Mouse (Mus musculus): Measurements from ENCODE around the gene Zfp867. TPM values are rescaled to one million over a fixed set of nuclear protein-coding genes. Genes with fewer than 3 reads are reported as not detected.

Zfp867 gene
- polyA plus RNA-seq, 1 experiment, result 0.25 TPM

GRCm38 (mm10) chr11:59450230-59450771 is 22.0 kb downstream of the Zfp867 start:
- peak overlapping the region; percentile 84 for H3K4me3 ChIP-seq (ENCODE audit: extremely low read depth, insufficient read depth, insufficient read length)
- peak; percentile 29 to 47 for DNase-seq (ENCODE audit: low read depth in 1 of 2, low spot score in 2 of 2)

GRCm38 (mm10) chr11:59449741-59450229 is 22.5 kb downstream of the Zfp867 start, which contains the start of gene Jmjd4:
Gene Jmjd4, plus strand, starts transcription at chr11:59450045.
- peaks cover 8% of the 10 kb centered on the region for H3K36me3 ChIP-seq (ENCODE audit: control insufficient read depth, insufficient read depth, low read length)
- WGBS, result under 1% methylated on average over 40 of the region's 40 CpGs
- no peaks in the 10 kb centered on the region for H3K27me3 ChIP-seq (ENCODE audit: control insufficient read depth, insufficient read depth, low read length)
- peak; percentile 71 to 89 for DNase-seq (ENCODE audit: low read depth in 1 of 2, low spot score in 2 of 2)
- H3K4me1 ChIP-seq (ENCODE audit: control insufficient read depth, insufficient read depth, insufficient read length), result peaks cover 5% of the 10 kb centered on the region; the same call in 1 of the 2 replicates
- TF ChIP-seq POLR2A (IDR thresholded peaks at IDR 0.05; ENCODE audit: low read depth, low read length), result peak; percentile 73
- TF ChIP-seq CTCF (IDR thresholded peaks at IDR 0.05; ENCODE audit: extremely low read depth, insufficient read depth, insufficient read length, insufficient replicate concordance), result no peak
- H3K27ac ChIP-seq (ENCODE audit: insufficient read depth, low read length), result peak within 1 kb of the TSS; percentile 68
- H3K4me3 ChIP-seq (ENCODE audit: extremely low read depth, insufficient read depth, insufficient read length), result peak within 1 kb of the TSS; percentile 84

More at GRCm38 (mm10) chr11:59450230-59450771, 22.0 kb downstream of the Zfp867 start:
- peaks cover 5% of the 10 kb centered on the region; the same call in 1 of the 2 replicates for H3K4me1 ChIP-seq (ENCODE audit: control insufficient read depth, insufficient read depth, insufficient read length)
- TF ChIP-seq CTCF (IDR thresholded peaks at IDR 0.05; ENCODE audit: extremely low read depth, insufficient read depth, insufficient read length, insufficient replicate concordance) (0 out of 2 replicates have a peak, but pooled peaks have one; percentile 2), POLR2A (IDR thresholded peaks at IDR 0.05; ENCODE audit: low read depth, low read length) (no peak)
- no peaks in the 10 kb centered on the region for H3K27me3 ChIP-seq (ENCODE audit: control insufficient read depth, insufficient read depth, low read length)
- H3K36me3 ChIP-seq (ENCODE audit: control insufficient read depth, insufficient read depth, low read length), result peaks cover 13% of the 10 kb centered on the region
- WGBS, result 2% methylated on average over 38 of the region's 38 CpGs
- peak overlapping the region; percentile 68 for H3K27ac ChIP-seq (ENCODE audit: insufficient read depth, low read length)

- Histone ChIP-seq H3K27ac (ENCODE audit: insufficient read depth, low read length) (no peak overlapping the region), H3K4me1 (ENCODE audit: control insufficient read depth, insufficient read depth, insufficient read length) (no peaks in the 10 kb centered on the region), H3K36me3 (ENCODE audit: control insufficient read depth, insufficient read depth, low read length) (no peaks in the 10 kb centered on the region), H3K4me3 (ENCODE audit: extremely low read depth, insufficient read depth, insufficient read length) (no peak overlapping the region), H3K27me3 (ENCODE audit: control insufficient read depth, insufficient read depth, low read length) (no peaks in the 10 kb centered on the region)
- no peak for DNase-seq (ENCODE audit: low read depth in 1 of 2, low spot score in 2 of 2)
- TF ChIP-seq POLR2A (IDR thresholded peaks at IDR 0.05; ENCODE audit: low read depth, low read length) (no peak), CTCF (IDR thresholded peaks at IDR 0.05; ENCODE audit: extremely low read depth, insufficient read depth, insufficient read length, insufficient replicate concordance) (no peak)
Observed at GRCm38 (mm10) chr11:59443102-59443501, 29.2 kb downstream of the Zfp867 start.

- Histone ChIP-seq H3K4me3 (ENCODE audit: extremely low read depth, insufficient read depth, insufficient read length) (no peak overlapping the region), H3K27ac (ENCODE audit: insufficient read depth, low read length) (no peak overlapping the region), H3K27me3 (ENCODE audit: control insufficient read depth, insufficient read depth, low read length) (no peaks in the 10 kb centered on the region), H3K4me1 (ENCODE audit: control insufficient read depth, insufficient read depth, insufficient read length) (no peaks in the 10 kb centered on the region), H3K36me3 (ENCODE audit: control insufficient read depth, insufficient read depth, low read length) (no peaks in the 10 kb centered on the region)
- TF ChIP-seq CTCF (IDR thresholded peaks at IDR 0.05; ENCODE audit: extremely low read depth, insufficient read depth, insufficient read length, insufficient replicate concordance), result no peak
- TF ChIP-seq POLR2A (IDR thresholded peaks at IDR 0.05; ENCODE audit: low read depth, low read length), result no peak
- WGBS, result 89% methylated on average over 12 of the region's 12 CpGs
- DNase-seq (ENCODE audit: low read depth in 1 of 2, low spot score in 2 of 2), result no peak
Observed at GRCm38 (mm10) chr11:59437954-59438353, 34.3 kb downstream of the Zfp867 start.

- no peaks in the 10 kb centered on the region for H3K4me1 ChIP-seq (ENCODE audit: control insufficient read depth, insufficient read depth, insufficient read length)
- H3K27ac ChIP-seq (ENCODE audit: insufficient read depth, low read length), result no peak overlapping the region
- no peak for TF ChIP-seq POLR2A (IDR thresholded peaks at IDR 0.05; ENCODE audit: low read depth, low read length)
- TF ChIP-seq CTCF (IDR thresholded peaks at IDR 0.05; ENCODE audit: extremely low read depth, insufficient read depth, insufficient read length, insufficient replicate concordance), result no peak
- no peak overlapping the region for H3K4me3 ChIP-seq (ENCODE audit: extremely low read depth, insufficient read depth, insufficient read length)
- WGBS, result 78% methylated on average over 3 of the region's 3 CpGs
- H3K27me3 ChIP-seq (ENCODE audit: control insufficient read depth, insufficient read depth, low read length), result no peaks in the 10 kb centered on the region
- no peak for DNase-seq (ENCODE audit: low read depth in 1 of 2, low spot score in 2 of 2)
- H3K36me3 ChIP-seq (ENCODE audit: control insufficient read depth, insufficient read depth, low read length), result 0 out of 2 replicates have a peak, but pooled peaks cover 2% of the 10 kb centered on the region
Observed at GRCm38 (mm10) chr11:59432261-59432660, 40.0 kb downstream of the Zfp867 start.

GRCm38 (mm10) chr11:59429959-59430358 is 42.3 kb downstream of the Zfp867 start:
- WGBS, result 87% methylated on average over 1 of the region's 1 CpGs
- Histone ChIP-seq H3K27ac (ENCODE audit: insufficient read depth, low read length) (no peak overlapping the region), H3K36me3 (ENCODE audit: control insufficient read depth, insufficient read depth, low read length) (0 out of 2 replicates have a peak, but pooled peaks cover 2% of the 10 kb centered on the region), H3K27me3 (ENCODE audit: control insufficient read depth, insufficient read depth, low read length) (no peaks in the 10 kb centered on the region), H3K4me1 (ENCODE audit: control insufficient read depth, insufficient read depth, insufficient read length) (peaks cover 3% of the 10 kb centered on the region; the same call in 1 of the 2 replicates), H3K4me3 (ENCODE audit: extremely low read depth, insufficient read depth, insufficient read length) (no peak overlapping the region)
- TF ChIP-seq POLR2A (IDR thresholded peaks at IDR 0.05; ENCODE audit: low read depth, low read length) (no peak), CTCF (IDR thresholded peaks at IDR 0.05; ENCODE audit: extremely low read depth, insufficient read depth, insufficient read length, insufficient replicate concordance) (no peak)
- DNase-seq (ENCODE audit: low read depth in 1 of 2, low spot score in 2 of 2), result no peak

Measured in spleen, adult 2 months (tissue).